Mouse (Mus musculus) CD4-positive, CD25-positive, alpha-beta regulatory T cell, adult 2 months (primary cell): ENCODE results near the gene Agbl4.

ENCODE experiments used
- DNase-seq: peaks from one replicate; pipeline ENCODE4 v3.0.0-alpha.2; 2012; ENCODE audit warnings: low read depth, low spot score

Gene Agbl4

DNA sequence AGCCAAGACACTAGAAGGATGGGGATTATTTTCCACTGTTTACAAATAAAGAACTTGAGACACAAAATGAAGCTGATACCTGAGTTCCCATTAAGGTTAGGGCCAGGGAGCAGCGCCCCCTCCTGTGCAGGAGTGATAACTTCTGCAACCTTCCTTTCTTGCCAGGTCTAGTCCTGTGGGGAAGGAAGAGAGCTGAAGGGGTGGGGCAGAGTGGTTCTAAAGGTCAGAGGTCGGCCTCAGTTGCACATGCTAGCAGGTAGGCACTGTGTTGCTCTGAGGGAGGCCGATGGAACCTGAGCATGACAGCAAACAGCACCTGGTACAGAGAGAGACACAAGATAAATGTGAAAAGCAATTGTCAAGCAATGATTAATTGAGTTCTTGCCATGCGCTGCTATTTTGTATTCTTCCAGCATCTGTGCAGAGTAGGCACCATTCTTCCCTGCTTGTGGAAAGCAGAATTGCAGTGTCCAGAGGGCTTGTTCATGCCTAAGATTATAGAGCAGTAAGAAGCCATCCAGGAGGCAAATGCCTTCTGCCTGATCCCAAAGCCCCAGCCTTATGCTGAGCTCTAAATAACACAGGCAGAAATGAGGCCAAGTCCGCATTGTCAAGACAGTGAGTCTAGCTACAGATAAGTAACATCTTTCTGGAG, 1096.4 kb downstream of the Agbl4 start:
- peak; percentile 3 for DNase-seq

GRCm38 (mm10) chr4:111495949-111496348, 1098.5 kb downstream of the Agbl4 start:
- DNase-seq: peak; percentile 49

DNA sequence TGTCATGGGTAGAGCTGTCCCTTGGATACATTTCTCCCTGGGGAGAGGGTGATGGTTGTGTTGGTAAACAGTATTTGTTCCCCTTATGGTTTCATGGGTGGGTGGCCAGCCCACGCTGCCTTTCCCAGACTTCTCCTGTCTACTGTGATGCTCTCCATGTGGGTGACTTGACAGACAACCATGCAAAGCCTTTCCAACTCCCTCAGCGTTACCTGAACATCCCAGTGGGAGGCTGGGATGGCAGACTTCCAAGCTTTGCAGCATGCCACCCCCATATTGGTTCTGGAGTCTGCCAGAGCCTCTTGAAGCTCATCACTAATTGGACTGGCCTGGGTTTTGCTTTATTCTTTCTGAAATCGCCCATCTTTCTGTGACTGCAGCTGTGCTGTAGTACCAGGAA, 1101.3 kb downstream of the Agbl4 start:
- no peak for DNase-seq

- no peak for DNase-seq
These were observed 1104.0 kb downstream of the Agbl4 start for GRCm38 (mm10) chr4:111501441-111501840.

GRCm38 (mm10) chr4:111502965-111503727, 1105.7 kb downstream of the Agbl4 start:
- no peak for DNase-seq

GRCm38 (mm10) chr4:111504952-111505351, 1107.5 kb downstream of the Agbl4 start:
- no peak for DNase-seq

- peak; percentile 1 for DNase-seq
These were observed 1112.7 kb downstream of the Agbl4 start for GRCm38 (mm10) chr4:111510129-111510528.

DNA sequence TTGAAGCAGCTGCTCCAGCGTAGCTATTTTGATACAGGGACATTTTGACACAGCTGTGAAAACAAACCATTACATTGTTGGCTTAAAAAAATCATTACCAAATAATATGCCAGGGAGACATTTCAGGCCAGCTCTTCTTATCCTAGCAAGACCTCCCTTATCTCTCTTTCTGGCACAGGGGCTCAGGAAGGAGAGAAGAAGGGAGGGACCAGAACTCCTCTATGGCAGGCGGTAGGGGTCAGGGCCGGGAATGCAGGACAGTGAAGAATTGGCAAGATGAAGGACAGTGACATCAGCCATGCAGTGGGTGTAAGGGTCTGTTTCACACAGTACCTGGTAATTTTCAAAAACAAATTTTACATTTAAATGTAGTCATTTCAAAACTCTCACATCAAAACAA, 1116.5 kb downstream of the Agbl4 start:
- DNase-seq: no peak

- DNase-seq: no peak
These were observed 1118.7 kb downstream of the Agbl4 start for GRCm38 (mm10) chr4:111516136-111516535.

DNA sequence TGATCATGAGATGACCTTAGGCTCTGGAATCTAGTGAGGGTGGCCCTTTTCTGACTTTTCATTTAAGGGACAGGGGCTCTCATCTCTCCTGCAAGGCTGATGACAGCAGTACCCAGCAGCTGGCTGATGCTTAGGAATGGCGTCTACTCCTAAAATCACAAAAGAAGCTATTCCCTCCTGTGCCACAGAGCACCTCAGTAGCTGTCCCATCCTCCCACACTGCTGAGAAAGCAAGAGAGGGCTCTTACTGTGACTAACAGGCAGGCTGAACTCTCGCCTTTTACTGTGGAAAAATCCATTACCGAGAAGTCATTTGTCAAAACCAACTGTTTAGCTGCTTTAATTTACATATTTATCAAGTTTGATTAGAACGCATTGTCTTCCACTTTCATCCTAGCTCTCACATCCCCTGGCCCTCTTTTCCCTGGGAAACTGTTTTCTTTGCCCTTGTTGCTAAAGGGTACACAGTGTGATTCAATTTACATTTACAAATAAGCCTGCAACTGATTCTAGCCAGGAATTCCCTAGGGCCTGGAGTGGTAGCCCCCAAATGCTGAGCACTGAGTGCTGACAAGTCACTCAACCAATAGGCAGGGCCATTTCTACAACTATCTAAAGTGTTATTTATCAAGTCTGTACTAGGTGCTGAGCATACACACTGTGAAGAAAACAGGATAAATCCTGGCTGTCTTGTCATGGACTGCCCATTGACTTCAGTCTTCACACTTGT, 1119.8 kb downstream of the Agbl4 start:
- DNase-seq: no peak

- DNase-seq: no peak
These were observed 1120.7 kb downstream of the Agbl4 start for GRCm38 (mm10) chr4:111518191-111518590.

GRCm38 (mm10) chr4:111519267-111519666, 1121.8 kb downstream of the Agbl4 start:
- DNase-seq: no peak

DNA sequence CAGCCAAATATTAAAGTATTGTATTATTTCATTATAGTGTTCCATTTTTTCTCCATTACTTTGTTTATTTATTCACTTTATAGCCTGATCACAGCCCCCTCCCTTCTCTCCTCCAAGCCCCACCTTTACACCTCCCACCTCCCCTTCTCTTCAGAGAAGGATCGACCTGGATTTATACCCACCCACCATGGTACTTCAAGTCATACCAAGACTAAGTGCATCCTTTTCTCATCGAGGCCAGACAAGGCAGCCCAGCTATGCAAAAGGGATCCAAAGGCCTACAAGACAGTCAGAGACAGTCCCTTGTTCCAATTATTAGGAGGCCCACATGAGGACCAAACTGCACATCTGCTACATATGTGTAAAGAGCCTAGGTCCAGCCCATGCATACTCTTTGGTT, 1122.5 kb downstream of the Agbl4 start:
- no peak for DNase-seq

GRCm38 (mm10) chr4:111522974-111523373, 1125.5 kb downstream of the Agbl4 start:
- no peak for DNase-seq

DNA sequence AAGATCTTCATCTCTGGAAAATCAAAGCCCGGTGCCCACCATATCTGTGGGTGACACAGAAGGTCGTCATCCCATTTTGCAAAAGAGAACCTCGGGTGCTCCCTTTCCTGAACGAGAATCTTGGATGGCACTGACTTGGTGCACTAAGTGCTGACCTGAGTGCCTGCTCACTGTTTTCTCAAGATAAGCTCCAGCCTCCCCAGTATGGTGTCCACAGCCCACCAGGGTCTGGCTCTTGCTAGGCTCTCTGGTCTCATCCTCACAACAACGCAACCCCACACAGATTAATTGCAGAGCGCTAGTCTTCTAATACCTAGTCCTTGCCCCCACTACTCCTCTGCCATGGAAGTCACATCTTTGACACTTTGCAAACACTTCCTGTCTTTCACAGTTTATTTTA, 1131.5 kb downstream of the Agbl4 start:
- DNase-seq: no peak

- DNase-seq: no peak
These were observed 1132.5 kb downstream of the Agbl4 start for GRCm38 (mm10) chr4:111529996-111530395.

- no peak for DNase-seq
These were observed 1133.1 kb downstream of the Agbl4 start for GRCm38 (mm10) chr4:111530537-111530936.

- no peak for DNase-seq
These were observed 1147.2 kb downstream of the Agbl4 start for GRCm38 (mm10) chr4:111544684-111545083.

DNA sequence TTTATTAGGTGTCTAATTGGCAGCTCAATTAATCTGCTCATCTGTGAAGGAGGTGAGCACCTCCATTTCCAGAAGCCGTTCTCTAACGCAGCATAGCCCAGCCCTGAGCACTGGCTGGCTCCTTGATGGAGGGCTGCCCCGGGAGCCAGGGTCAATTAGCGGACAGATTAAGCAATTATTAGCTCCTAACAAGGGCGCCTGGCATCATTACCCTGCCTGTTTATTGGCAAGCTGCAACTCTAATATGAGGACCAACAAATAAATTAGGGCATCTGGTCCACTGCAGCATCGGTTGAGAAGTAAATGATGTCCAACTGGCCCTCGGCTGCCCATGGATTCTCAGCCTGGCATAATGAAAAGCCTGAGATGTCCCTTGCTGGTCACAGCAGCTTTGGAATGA, 1148.5 kb downstream of the Agbl4 start:
- DNase-seq: no peak

- DNase-seq: no peak
These were observed 1158.0 kb downstream of the Agbl4 start for GRCm38 (mm10) chr4:111555426-111555825.

GRCm38 (mm10) chr4:111577087-111577773, 1179.8 kb downstream of the Agbl4 start:
- DNase-seq: no peak
